Mouse (Mus musculus) frontal cortex, postnatal 25 days (tissue): ENCODE results near the gene Angel2.

Source experiments
- DNase-seq, 2 experiments: peaks; one replicate each; pipeline ENCODE4 v3.0.0; 2022; ENCODE audit warnings: low spot score in 2 of 2

Gene Angel2

GRCm38 (mm10) chr1:190979100-190979563 is 54.2 kb downstream of the Angel2 start, which contains the start of gene Vash2:
TSS of gene Vash2 (minus strand) at chr1:190979296.
- DNase-seq = peak; percentile 32 to 35

GRCm38 (mm10) chr1:190980470-190980869 is 55.6 kb downstream of the Angel2 start:
- no peak for DNase-seq

- DNase-seq = no peak
These were observed 56.5 kb downstream of the Angel2 start for GRCm38 (mm10) chr1:190981412-190981811.

GRCm38 (mm10) chr1:190989437-190990082 is 64.6 kb downstream of the Angel2 start:
- no peak for DNase-seq

GRCm38 (mm10) chr1:190995548-190995947 is 70.6 kb downstream of the Angel2 start:
- DNase-seq = no peak

GRCm38 (mm10) chr1:190996346-190996877 is 71.5 kb downstream of the Angel2 start:
- no peak for DNase-seq
